Mouse (Mus musculus): ENCODE data around the gene Kcnq5. TPM values are rescaled to one million over a fixed set of nuclear protein-coding genes. Genes with fewer than 3 reads are reported as not detected.

The Kcnq5 gene
- polyA plus RNA-seq, 1 experiment = not detected

GRCm38 (mm10) chr1:21959648-21960285, 2.0 kb downstream of the Kcnq5 start:
- peaks cover 4% of the 10 kb centered on the region; the same call in 1 of the 2 replicates for H3K4me1 ChIP-seq (ENCODE audit: control insufficient read depth)
- no peak overlapping the region for H3K4me3 ChIP-seq (replicated peaks)
- peaks cover 41% of the 10 kb centered on the region for H3K27me3 ChIP-seq (ENCODE audit: control insufficient read depth)
- H3K36me3 ChIP-seq (ENCODE audit: control insufficient read depth) = no peaks in the 10 kb centered on the region
- no peaks in the 10 kb centered on the region for H3K9me3 ChIP-seq (ENCODE audit: control insufficient read depth, low read length)
- TF ChIP-seq TAL1 (IDR thresholded peaks at IDR 0.05; ENCODE audit: low read length) (no peak), GATA1 (IDR thresholded peaks at IDR 0.05; ENCODE audit: low read length) (no peak)

GRCm38 (mm10) chr1:21958013-21958412, 3.7 kb downstream of the Kcnq5 start:
- Histone ChIP-seq H3K9me3 (ENCODE audit: control insufficient read depth, low read length) (no peaks in the 10 kb centered on the region), H3K4me1 (ENCODE audit: control insufficient read depth) (peaks cover 4% of the 10 kb centered on the region; the same call in 1 of the 2 replicates)
- TF ChIP-seq TAL1 (IDR thresholded peaks at IDR 0.05; ENCODE audit: low read length) = no peak
- no peak for TF ChIP-seq GATA1 (IDR thresholded peaks at IDR 0.05; ENCODE audit: low read length)

GRCm38 (mm10) chr1:21940831-21941230, 20.9 kb downstream of the Kcnq5 start:
- H3K36me3 ChIP-seq (ENCODE audit: control insufficient read depth) = no peaks in the 10 kb centered on the region
- no peaks in the 10 kb centered on the region for H3K9me3 ChIP-seq (ENCODE audit: control insufficient read depth, low read length)
- TF ChIP-seq TAL1 (IDR thresholded peaks at IDR 0.05; ENCODE audit: low read length) = no peak
- no peak for TF ChIP-seq GATA1 (IDR thresholded peaks at IDR 0.05; ENCODE audit: low read length)

More at GRCm38 (mm10) chr1:21958013-21958412, 3.7 kb downstream of the Kcnq5 start:
- no peak overlapping the region for H3K4me3 ChIP-seq (replicated peaks)
- peaks cover 33% of the 10 kb centered on the region for H3K27me3 ChIP-seq (ENCODE audit: control insufficient read depth)
- no peaks in the 10 kb centered on the region for H3K36me3 ChIP-seq (ENCODE audit: control insufficient read depth)

GRCm38 (mm10) chr1:21927182-21927581, 34.6 kb downstream of the Kcnq5 start:
- TF ChIP-seq TAL1 (IDR thresholded peaks at IDR 0.05; ENCODE audit: low read length) (no peak), GATA1 (IDR thresholded peaks at IDR 0.05; ENCODE audit: low read length) (no peak)
- H3K9me3 ChIP-seq (ENCODE audit: control insufficient read depth, low read length) = no peaks in the 10 kb centered on the region

More at GRCm38 (mm10) chr1:21940831-21941230, 20.9 kb downstream of the Kcnq5 start:
- no peaks in the 10 kb centered on the region for H3K27me3 ChIP-seq (ENCODE audit: control insufficient read depth)
- no peak overlapping the region for H3K4me3 ChIP-seq (replicated peaks)
- no peaks in the 10 kb centered on the region for H3K4me1 ChIP-seq (ENCODE audit: control insufficient read depth)

GRCm38 (mm10) chr1:21923293-21923642, 38.5 kb downstream of the Kcnq5 start:
- H3K4me1 ChIP-seq (ENCODE audit: control insufficient read depth) = no peaks in the 10 kb centered on the region
- no peaks in the 10 kb centered on the region for H3K36me3 ChIP-seq (ENCODE audit: control insufficient read depth)
- H3K4me3 ChIP-seq (replicated peaks) = no peak overlapping the region
- no peak for TF ChIP-seq TAL1 (IDR thresholded peaks at IDR 0.05; ENCODE audit: low read length)
- TF ChIP-seq GATA1 (IDR thresholded peaks at IDR 0.05; ENCODE audit: low read length) = no peak
- no peaks in the 10 kb centered on the region for H3K9me3 ChIP-seq (ENCODE audit: control insufficient read depth, low read length)
- H3K27me3 ChIP-seq (ENCODE audit: control insufficient read depth) = no peaks in the 10 kb centered on the region

More at GRCm38 (mm10) chr1:21927182-21927581, 34.6 kb downstream of the Kcnq5 start:
- Histone ChIP-seq H3K4me3 (replicated peaks) (no peak overlapping the region), H3K4me1 (ENCODE audit: control insufficient read depth) (no peaks in the 10 kb centered on the region), H3K36me3 (ENCODE audit: control insufficient read depth) (no peaks in the 10 kb centered on the region), H3K27me3 (ENCODE audit: control insufficient read depth) (no peaks in the 10 kb centered on the region)

- Histone ChIP-seq H3K36me3 (ENCODE audit: control insufficient read depth) (no peaks in the 10 kb centered on the region), H3K9me3 (ENCODE audit: control insufficient read depth, low read length) (no peaks in the 10 kb centered on the region), H3K4me1 (ENCODE audit: control insufficient read depth) (no peaks in the 10 kb centered on the region), H3K4me3 (replicated peaks) (no peak overlapping the region), H3K27me3 (ENCODE audit: control insufficient read depth) (no peaks in the 10 kb centered on the region)
- TF ChIP-seq TAL1 (IDR thresholded peaks at IDR 0.05; ENCODE audit: low read length) (no peak), GATA1 (IDR thresholded peaks at IDR 0.05; ENCODE audit: low read length) (no peak)
These were observed 39.0 kb downstream of the Kcnq5 start for GRCm38 (mm10) chr1:21922578-21923292.

GRCm38 (mm10) chr1:21919276-21919675, 42.5 kb downstream of the Kcnq5 start:
- H3K36me3 ChIP-seq (ENCODE audit: control insufficient read depth) = no peaks in the 10 kb centered on the region
- H3K4me1 ChIP-seq (ENCODE audit: control insufficient read depth) = no peaks in the 10 kb centered on the region
- no peak overlapping the region for H3K4me3 ChIP-seq (replicated peaks)
- H3K9me3 ChIP-seq (ENCODE audit: control insufficient read depth, low read length) = no peaks in the 10 kb centered on the region
- no peaks in the 10 kb centered on the region for H3K27me3 ChIP-seq (ENCODE audit: control insufficient read depth)
- TF ChIP-seq TAL1 (IDR thresholded peaks at IDR 0.05; ENCODE audit: low read length) (no peak), GATA1 (IDR thresholded peaks at IDR 0.05; ENCODE audit: low read length) (no peak)

GRCm38 (mm10) chr1:21896067-21896719, 65.5 kb downstream of the Kcnq5 start:
- no peak for TF ChIP-seq GATA1 (IDR thresholded peaks at IDR 0.05; ENCODE audit: low read length)
- no peak for TF ChIP-seq TAL1 (IDR thresholded peaks at IDR 0.05; ENCODE audit: low read length)
- Histone ChIP-seq H3K27me3 (ENCODE audit: control insufficient read depth) (no peaks in the 10 kb centered on the region), H3K36me3 (ENCODE audit: control insufficient read depth) (no peaks in the 10 kb centered on the region), H3K4me1 (ENCODE audit: control insufficient read depth) (no peaks in the 10 kb centered on the region), H3K4me3 (replicated peaks) (no peak overlapping the region), H3K9me3 (ENCODE audit: control insufficient read depth, low read length) (no peaks in the 10 kb centered on the region)

GRCm38 (mm10) chr1:21883747-21884146, 78.0 kb downstream of the Kcnq5 start:
- Histone ChIP-seq H3K27me3 (ENCODE audit: control insufficient read depth) (no peaks in the 10 kb centered on the region), H3K36me3 (ENCODE audit: control insufficient read depth) (no peaks in the 10 kb centered on the region), H3K9me3 (ENCODE audit: control insufficient read depth, low read length) (no peaks in the 10 kb centered on the region), H3K4me1 (ENCODE audit: control insufficient read depth) (no peaks in the 10 kb centered on the region), H3K4me3 (replicated peaks) (no peak overlapping the region)
- TF ChIP-seq GATA1 (IDR thresholded peaks at IDR 0.05; ENCODE audit: low read length) = no peak
- TF ChIP-seq TAL1 (IDR thresholded peaks at IDR 0.05; ENCODE audit: low read length) = no peak

All from erythroblast, embryonic 14.5 days (primary cell).